Mouse (Mus musculus): Measurements from ENCODE around the gene Cdk2ap1.

- TF ChIP-seq POLR2A (IDR thresholded peaks at IDR 0.05; ENCODE audit: insufficient read depth, low read depth, low read length) (peak; percentile 99), EP300 (IDR thresholded peaks at IDR 0.05; ENCODE audit: insufficient read depth, low read depth, low read length) (0 out of 2 replicates have a peak, but pooled peaks have one; percentile 52)
Measured at GRCm38 (mm10) chr5:124327510-124328364, 35.1 kb downstream of the Cdk2ap1 start, which contains the start of the genes Mphosph9 and 2810006K23Rik.

All from heart, adult 2 months (tissue).